Mouse (Mus musculus) MEL (cell line): ENCODE results near the gene Dnajb1.

Experiments used
- CTCF ChIP-seq, 3 experiments: IDR thresholded peaks in 2 of 3; conservative IDR thresholded peaks in 1 of 3; 2 replicates each; pipeline ENCODE4 v1.5.1; 2011 to 2012; ENCODE audit warnings: low read length in 3 of 3, low read depth in 2 of 3, mild to moderate bottlenecking in 2 of 3, improper control_type of control experiment in 1 of 3, inconsistent platforms in 1 of 3, mixed read lengths in 1 of 3, moderate library complexity in 1 of 3; ENCODE audit not compliant: control insufficient read depth in 1 of 3, insufficient read depth in 1 of 3, poor library complexity in 1 of 3, severe bottlenecking in 1 of 3
- POLR2A ChIP-seq, 2 experiments: IDR thresholded peaks; 2 replicates each; pipeline ENCODE4 v1.6.1; 2011 to 2012; ENCODE audit warnings: low read length in 2 of 2, mild to moderate bottlenecking in 2 of 2, control low read depth in 1 of 2, improper control_type of control experiment in 1 of 2, low read depth in 1 of 2, moderate library complexity in 1 of 2; ENCODE audit not compliant: control insufficient read depth in 1 of 2, insufficient read depth in 1 of 2, poor library complexity in 1 of 2
- POLR2AphosphoS2 ChIP-seq: IDR thresholded peaks from 2 replicates; pipeline ENCODE4 v1.6.1; 2011; ENCODE audit warnings: low read length, improper control_type of control experiment

- no peak for TF ChIP-seq POLR2A (IDR thresholded peaks at IDR 0.05; ENCODE audit: control insufficient read depth in 1 of 2, insufficient read depth in 1 of 2, low read depth in 1 of 2, low read length in 2 of 2, poor library complexity in 1 of 2)
- no peak for TF ChIP-seq POLR2AphosphoS2
- no peak for TF ChIP-seq CTCF (IDR thresholded peaks at IDR 0.05 in 2 of 3, conservative IDR thresholded peaks at IDR 0.05 in 1 of 3; ENCODE audit: control insufficient read depth in 1 of 3, insufficient read depth in 1 of 3, low read depth in 2 of 3, low read length in 3 of 3, poor library complexity in 1 of 3, severe bottlenecking in 1 of 3)
Observed at GRCm38 (mm10) chr8:83584771-83585170, 23.2 kb upstream of the Dnajb1 start.
